Mouse (Mus musculus) lung, postnatal 0 days (tissue): Measurements from ENCODE around the gene Gm17409. TPM values are rescaled to one million over a fixed set of nuclear protein-coding genes. Genes with fewer than 3 reads are reported as not detected.
A peak's percentile ranks its signal among the peaks of the same experiment; 100 is the strongest.

Experiments
- ATAC-seq: fragments of 200-750 bp; cut with Nextera tagmentation; 2 replicates; pipeline ENCODE4 v1.8.0; 2017; ENCODE audit warnings: moderate library complexity
- DNase-seq: peaks from one replicate; pipeline ENCODE4 v3.0.0-alpha.2; 2016; ENCODE audit warnings: low spot score
- H3K27ac ChIP-seq: fragments of 300-500 bp; sonication (generic); 2 replicates; pipeline ENCODE4 v1.5.1; 2014; ENCODE audit warnings: antibody characterized with exemption, mild to moderate bottlenecking, low read length, mixed read lengths
- H3K27me3 ChIP-seq: fragments of 300-500 bp; sonication (generic); replicated peaks from 2 replicates; pipeline ENCODE4 v1.6.1; 2014; ENCODE audit warnings: low read length, mixed read lengths; ENCODE audit not compliant: insufficient read depth
- H3K36me3 ChIP-seq: fragments of 300-500 bp; sonication (generic); 2 replicates; pipeline ENCODE4 v1.6.1; 2014; ENCODE audit warnings: low read length, mixed read lengths; ENCODE audit not compliant: insufficient read depth
- H3K4me1 ChIP-seq: fragments of 300-500 bp; sonication (generic); 2 replicates; pipeline ENCODE4 v1.6.1; 2014; ENCODE audit warnings: antibody characterized with exemption, low read depth, low read length, mixed read lengths; ENCODE audit not compliant: insufficient read depth
- H3K4me2 ChIP-seq: fragments of 300-500 bp; sonication (generic); replicated peaks from 2 replicates; pipeline ENCODE4 v1.6.1; 2014; ENCODE audit warnings: low read depth, mild to moderate bottlenecking, low read length, moderate library complexity, mixed read lengths
- H3K4me3 ChIP-seq: fragments of 300-500 bp; sonication (generic); 2 replicates; pipeline ENCODE4 v1.5.1; 2014; ENCODE audit warnings: low read depth, low read length
- H3K9ac ChIP-seq: fragments of 300-500 bp; sonication (generic); replicated peaks from 2 replicates; pipeline ENCODE4 v1.6.1; 2014; ENCODE audit warnings: low read depth, mild to moderate bottlenecking
- H3K9me3 ChIP-seq: fragments of 300-500 bp; sonication (generic); 2 replicates; pipeline ENCODE4 v1.6.1; 2016; ENCODE audit warnings: low read length, mixed read lengths
- CTCF ChIP-seq: IDR thresholded peaks from 2 replicates; pipeline ENCODE4 v1.5.1; 2016; ENCODE audit warnings: antibody characterized with exemption, mild to moderate bottlenecking
- EP300 ChIP-seq: IDR thresholded peaks from 2 replicates; pipeline ENCODE4 v1.6.1; 2016; ENCODE audit warnings: antibody characterized with exemption, mild to moderate bottlenecking, control low read depth
- WGBS: fragments of 180-500 bp; shearing (Covaris S2); extraction: QIAGEN DNeasy Blood & Tissue Kit; methylation state at CpG from one replicate; pipeline ENCODE4 v1.1.7; 2014; 5-methylcytosine and 5-hydroxymethylcytosine counted together
- polyA plus RNA-seq: library from polyadenylated mRNA; unstranded; fragments of >200 nt; fragmentation: Nextera tagmentation; extraction: Ambion mirVana; gene quantifications from 2 replicates; pipeline ENCODE4 v1.2.1, GENCODE M21; 2015

Gene Gm17409
- polyA plus RNA-seq, 1 experiment from 2014 or later, result not detected

GRCm38 (mm10) chr2:58505306-58506090 is 35.6 kb downstream of the Gm17409 start:
- H3K36me3 ChIP-seq, result no peaks in the 10 kb centered on the region
- ATAC-seq, result no peak
- no peaks in the 10 kb centered on the region for H3K27me3 ChIP-seq
- H3K4me3 ChIP-seq, result no peak overlapping the region
- no peaks in the 10 kb centered on the region for H3K4me1 ChIP-seq
- no peak overlapping the region for H3K27ac ChIP-seq
- no peaks in the 10 kb centered on the region for H3K9me3 ChIP-seq
- no peak overlapping the region for H3K4me2 ChIP-seq
- WGBS, result 90% methylated on average over 9 of the region's 9 CpGs
- no peak for DNase-seq
- TF ChIP-seq CTCF (no peak), EP300 (no peak)
- H3K9ac ChIP-seq, result no peak overlapping the region

- DNase-seq (no peak), ATAC-seq (no peak)
- no peak overlapping the region for H3K4me3 ChIP-seq
- no peaks in the 10 kb centered on the region for H3K36me3 ChIP-seq
- no peaks in the 10 kb centered on the region for H3K27me3 ChIP-seq
- H3K9me3 ChIP-seq, result no peaks in the 10 kb centered on the region
- no peak overlapping the region for H3K9ac ChIP-seq
- H3K4me1 ChIP-seq, result no peaks in the 10 kb centered on the region
- no peak overlapping the region for H3K27ac ChIP-seq
- 67% methylated on average over 8 of the region's 8 CpGs for WGBS
- TF ChIP-seq CTCF (no peak), EP300 (no peak)
- no peak overlapping the region for H3K4me2 ChIP-seq
Observed at GRCm38 (mm10) chr2:58510192-58510591, 40.3 kb downstream of the Gm17409 start.

- TF ChIP-seq CTCF (no peak), EP300 (no peak)
- no peaks in the 10 kb centered on the region for H3K36me3 ChIP-seq
- no peak overlapping the region for H3K27ac ChIP-seq
- ATAC-seq (no peak), DNase-seq (no peak)
- peaks cover 10% of the 10 kb centered on the region for H3K4me1 ChIP-seq
- no peaks in the 10 kb centered on the region for H3K27me3 ChIP-seq
- no peak overlapping the region for H3K4me3 ChIP-seq
- 54% methylated on average over 3 of the region's 3 CpGs for WGBS
- H3K9ac ChIP-seq, result no peak overlapping the region
- H3K9me3 ChIP-seq, result no peaks in the 10 kb centered on the region
- H3K4me2 ChIP-seq, result no peak overlapping the region
Observed at GRCm38 (mm10) chr2:58513212-58513611, 43.3 kb downstream of the Gm17409 start.

- H3K4me2 ChIP-seq, result no peak overlapping the region
- peaks cover 10% of the 10 kb centered on the region for H3K4me1 ChIP-seq
- ATAC-seq (no peak), DNase-seq (no peak)
- H3K36me3 ChIP-seq, result no peaks in the 10 kb centered on the region
- TF ChIP-seq CTCF (no peak), EP300 (no peak)
- no peak overlapping the region for H3K9ac ChIP-seq
- 98% methylated on average over 11 of the region's 11 CpGs for WGBS
- H3K27me3 ChIP-seq, result no peaks in the 10 kb centered on the region
- no peak overlapping the region for H3K27ac ChIP-seq
- no peaks in the 10 kb centered on the region for H3K9me3 ChIP-seq
- no peak overlapping the region for H3K4me3 ChIP-seq
Observed at GRCm38 (mm10) chr2:58514489-58514888, 44.6 kb downstream of the Gm17409 start.

- Histone ChIP-seq H3K27me3 (no peaks in the 10 kb centered on the region), H3K9ac (no peak overlapping the region), H3K4me1 (peaks cover 13% of the 10 kb centered on the region), H3K36me3 (no peaks in the 10 kb centered on the region), H3K4me3 (no peak overlapping the region), H3K9me3 (no peaks in the 10 kb centered on the region), H3K27ac (no peak overlapping the region), H3K4me2 (peak overlapping the region; percentile 36)
- WGBS, result 23% methylated on average over 15 of the region's 15 CpGs
- DNase-seq, result peak; percentile 21
- TF ChIP-seq EP300 (no peak), CTCF (no peak)
- ATAC-seq, result no peak
Observed at GRCm38 (mm10) chr2:58516000-58516399, 46.1 kb downstream of the Gm17409 start.

- WGBS, result 43% methylated on average over 6 of the region's 6 CpGs
- ATAC-seq, result no peak
- no peak overlapping the region for H3K4me2 ChIP-seq
- no peak overlapping the region for H3K9ac ChIP-seq
- no peaks in the 10 kb centered on the region for H3K9me3 ChIP-seq
- H3K4me1 ChIP-seq, result peaks cover 13% of the 10 kb centered on the region
- no peaks in the 10 kb centered on the region for H3K27me3 ChIP-seq
- no peaks in the 10 kb centered on the region for H3K36me3 ChIP-seq
- H3K27ac ChIP-seq, result no peak overlapping the region
- no peak overlapping the region for H3K4me3 ChIP-seq
- TF ChIP-seq EP300 (no peak), CTCF (no peak)
- DNase-seq, result no peak
Observed at GRCm38 (mm10) chr2:58516920-58517319, 47.0 kb downstream of the Gm17409 start.
